8 mouse cellular contexts compared by ENCODE assay signal in the genomic region with DNA sequence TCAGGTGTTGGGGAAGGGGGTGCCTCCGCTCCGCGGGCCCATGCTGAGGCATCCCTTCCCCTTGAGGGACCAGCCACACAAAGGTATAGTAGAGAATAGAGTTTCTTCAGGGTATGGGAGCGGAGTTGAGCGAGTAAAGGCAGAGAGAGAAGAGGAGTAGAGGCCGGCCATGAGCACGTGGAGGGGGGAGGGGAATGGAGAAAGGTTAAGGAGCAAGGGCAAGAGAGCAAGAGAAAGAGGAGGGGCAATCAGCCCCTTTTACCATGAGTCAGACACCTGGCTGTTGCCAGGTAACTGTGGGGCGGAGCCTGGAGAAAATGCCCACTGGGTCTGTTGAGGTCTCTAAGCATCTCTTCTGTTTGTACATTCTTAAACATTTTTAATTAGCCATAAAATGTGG. TPM values are rescaled to one million over a fixed set of nuclear protein-coding genes. Genes with fewer than 3 reads are reported as not detected.
DNase-seq lines count a peak whose midpoint lies in the region; ATAC-seq and TF ChIP-seq lines count a peak whose summit lies in the region.

No protein-coding gene starts in this region.

- TF ChIP-seq CTCF in C2C12 (IDR thresholded peaks at IDR 0.05; ENCODE audit: control insufficient read depth, insufficient read depth, insufficient read length): no peak
- TF ChIP-seq CTCF in liver, embryonic 14.5 days (IDR thresholded peaks at IDR 0.05; ENCODE audit: low read depth): no peak

- H3K27ac ChIP-seq in forebrain, embryonic 14.5 days (ENCODE audit: low read depth, low read length): no peak overlapping the region
- H3K27ac ChIP-seq in liver, embryonic 14.5 days: peak overlapping the region; percentile 34

- no peak for TF ChIP-seq EP300 in liver, embryonic 14.5 days (IDR thresholded peaks at IDR 0.05; ENCODE audit: low read depth)

- H3K36me3 ChIP-seq in C2C12 (ENCODE audit: control insufficient read depth, insufficient read depth): no peaks in the 10 kb centered on the region
- H3K36me3 ChIP-seq in forebrain, embryonic 14.5 days (ENCODE audit: control insufficient read depth, insufficient read depth, low read length): no peaks in the 10 kb centered on the region
- H3K36me3 ChIP-seq in liver, embryonic 14.5 days (replicated peaks; ENCODE audit: control insufficient read depth, insufficient read depth, low read depth): no peaks in the 10 kb centered on the region; the same call in 1 of the 2 replicates

- peak overlapping the region; percentile 95; the same call in 1 of the 2 replicates for H3K9ac ChIP-seq in forebrain, embryonic 14.5 days (ENCODE audit: low read length)
- H3K9ac ChIP-seq in liver, embryonic 14.5 days (replicated peaks): peak overlapping the region; percentile 70

- peaks cover 24% of the 10 kb centered on the region for H3K4me1 ChIP-seq in forebrain, embryonic 14.5 days (ENCODE audit: control insufficient read depth, insufficient read depth, low read length)
- H3K4me1 ChIP-seq in liver, embryonic 14.5 days (replicated peaks; ENCODE audit: control insufficient read depth in 2 of 2, insufficient read depth in 2 of 2, low read length in 1 of 2): peaks cover 21 to 33% of the 10 kb centered on the region in 2 experiments

- H3ac ChIP-seq in C2C12 (ENCODE audit: control insufficient read depth, insufficient read length, low read depth): no peak overlapping the region

- no peaks in the 10 kb centered on the region for H3K9me3 ChIP-seq in forebrain, embryonic 14.5 days (replicated peaks; ENCODE audit: control insufficient read depth, low read length)
- H3K9me3 ChIP-seq in liver, embryonic 14.5 days (ENCODE audit: control insufficient read depth, low read length): no peaks in the 10 kb centered on the region

- peak; percentile 87 for DNase-seq in heart, adult 11 months
- DNase-seq in heart, adult 9 months (ENCODE audit: low spot score in 2 of 2): no peak
- no peak for DNase-seq in forebrain, embryonic 14.5 days (ENCODE audit: low spot score)
- no peak for DNase-seq in liver, embryonic 14.5 days (ENCODE audit: low read depth in 3 of 3, low spot score in 3 of 3)
- DNase-seq in right cerebral cortex, postnatal 10 days (ENCODE audit: low spot score in 2 of 2): no peak

- H3K79me3 ChIP-seq in C2C12 (ENCODE audit: low read depth): peaks cover 25% of the 10 kb centered on the region

- ATAC-seq in forebrain, embryonic 14.5 days: no peak
- ATAC-seq in liver, embryonic 14.5 days (ENCODE audit: insufficient read depth): no peak
- no peak for ATAC-seq in monocyte, adult 5-6 weeks (replicated peaks; ENCODE audit: insufficient number of reproducible peaks, low FRiP score, low TSS enrichment, poor library complexity, severe bottlenecking)
- ATAC-seq in inflammation-experienced regulatory T-cells, adult 6 months: no peak

- H3K4me2 ChIP-seq in forebrain, embryonic 14.5 days (ENCODE audit: low read length): peak overlapping the region; percentile 95
- H3K4me2 ChIP-seq in liver, embryonic 14.5 days (ENCODE audit: low read depth): peak overlapping the region; percentile 72

- H3K79me2 ChIP-seq in C2C12 (ENCODE audit: control insufficient read depth, insufficient read depth): peaks cover 40% of the 10 kb centered on the region

- H3K27me3 ChIP-seq in C2C12 (ENCODE audit: control insufficient read depth, insufficient read depth, insufficient read length): no peaks in the 10 kb centered on the region
- H3K27me3 ChIP-seq in forebrain, embryonic 14.5 days (replicated peaks; ENCODE audit: control insufficient read depth, insufficient read depth, low read length): no peaks in the 10 kb centered on the region
- no peaks in the 10 kb centered on the region for H3K27me3 ChIP-seq in liver, embryonic 14.5 days (ENCODE audit: control insufficient read depth, insufficient read depth, low read length)

- WGBS in forebrain, embryonic 14.5 days: 17% methylated on average over 8 of the region's 8 CpGs
- WGBS in liver, embryonic 14.5 days (ENCODE audit: insufficient replicate concordance): 39% methylated on average over 8 of the region's 8 CpGs

- peak overlapping the region; percentile 59 for H3K4me3 ChIP-seq in C2C12 (ENCODE audit: insufficient read depth, poor library complexity, severe bottlenecking)
- peak overlapping the region; percentile 87 for H3K4me3 ChIP-seq in forebrain, embryonic 14.5 days (ENCODE audit: low read depth, low read length)
- H3K4me3 ChIP-seq in liver, embryonic 14.5 days (ENCODE audit: insufficient read depth in 1 of 2, low read depth in 2 of 2, low read length in 2 of 2): peak overlapping the region; percentile 63 to 89

TF ChIP-seq in C2C12, 6 proteins besides CTCF, POLR2A, EP300 and RAD21:
- TF ChIP-seq MAX (IDR thresholded peaks at IDR 0.05) (no peak), MYOD1 (IDR thresholded peaks at IDR 0.05; ENCODE audit: control insufficient read depth, insufficient read length, low read depth) (no peak), USF1 (IDR thresholded peaks at IDR 0.05; ENCODE audit: low read depth) (no peak), CEBPB (IDR thresholded peaks at IDR 0.05; ENCODE audit: low read depth) (no peak), FOSL1 (IDR thresholded peaks at IDR 0.05; ENCODE audit: insufficient read depth, low read length, poor library complexity, severe bottlenecking) (no peak), MYOG (IDR thresholded peaks at IDR 0.05; ENCODE audit: control insufficient read depth, extremely low read depth, insufficient read length) (no peak)
TF ChIP-seq in C2C12: peak in this region for 0.

RNA-seq across cellular contexts. Expression of a gene that starts 1.0 kb away (rescaled TPM):
- polyA plus RNA-seq in C2C12 (2012; fragmentation: generic; extraction: Trizol): 10.6 TPM
- 24.7 and 24.9 TPM in 2 replicates for polyA plus RNA-seq in forebrain, embryonic 14.5 days (2014; fragmentation: Nextera tagmentation; extraction: Ambion mirVana)
- 10.1 and 12.8 TPM in 2 replicates for polyA plus RNA-seq in liver, embryonic 14.5 days (2012; rRNA removed)
- polyA plus RNA-seq in liver, embryonic 14.5 days (2014; fragmentation: Nextera tagmentation; extraction: Ambion mirVana): 15.3 and 17.0 TPM in 2 replicates
- 6.5 to 8.8 TPM (median 8.4 TPM) in 3 replicates for total RNA-seq in monocyte, adult 5-6 weeks (2017)
- 10 to 100 TPM; 20.7 to 25.2 (median 21.8) TPM for polyA plus RNA-seq in inflammation-experienced regulatory T-cells, adult 6 months (2017; shearing (Covaris generic))

RNA-seq across cellular contexts. Expression of a gene that starts 2.0 kb away (rescaled TPM):
- 11.7 TPM for polyA plus RNA-seq in C2C12 (2012; fragmentation: generic; extraction: Trizol)
- 40.7 and 46.1 TPM in 2 replicates for polyA plus RNA-seq in forebrain, embryonic 14.5 days (2014; fragmentation: Nextera tagmentation; extraction: Ambion mirVana)
- 3.9 and 4.9 TPM in 2 replicates for polyA plus RNA-seq in liver, embryonic 14.5 days (2012; rRNA removed)
- polyA plus RNA-seq in liver, embryonic 14.5 days (2014; fragmentation: Nextera tagmentation; extraction: Ambion mirVana): 5.8 and 5.9 TPM in 2 replicates
- total RNA-seq in monocyte, adult 5-6 weeks (2017): 4.1 to 5.7 TPM (median 5.6 TPM) in 3 replicates
- 1 to 10 TPM; 1.4 to 4.9 (median 1.9) TPM for polyA plus RNA-seq in inflammation-experienced regulatory T-cells, adult 6 months (2017; shearing (Covaris generic))
